Mouse (Mus musculus) myocyte (in vitro differentiated cells): ENCODE measurements around the gene Syn1.

ENCODE experiments used
- E2F4 ChIP-seq: IDR thresholded peaks from one replicate; pipeline ENCODE4 v1.6.1; 2011; ENCODE audit warnings: mild to moderate bottlenecking, control low read depth, moderate library complexity; ENCODE audit not compliant: insufficient read depth
- MAX ChIP-seq: IDR thresholded peaks from one replicate; pipeline ENCODE4 v1.6.1; 2011; ENCODE audit warnings: low read depth, mild to moderate bottlenecking, control low read depth
- MYOD1 ChIP-seq, 3 experiments: IDR thresholded peaks; one replicate each; pipeline ENCODE4 v1.6.1; 2011; ENCODE audit warnings: control low read depth in 2 of 3, low read depth in 2 of 3, mild to moderate bottlenecking in 2 of 3, moderate library complexity in 1 of 3; ENCODE audit not compliant: insufficient read length in 2 of 3, control insufficient read depth in 1 of 3
- POLR2A ChIP-seq: IDR thresholded peaks from one replicate; pipeline ENCODE4 v1.6.1; 2011; ENCODE audit warnings: low read depth, mild to moderate bottlenecking, control low read depth, moderate library complexity; ENCODE audit not compliant: insufficient read length
- POLR2AphosphoS2 ChIP-seq: IDR thresholded peaks from one replicate; pipeline ENCODE4 v1.6.1; 2011; ENCODE audit warnings: low read depth, control low read depth; ENCODE audit not compliant: insufficient read length
- SRF ChIP-seq: IDR thresholded peaks from one replicate; pipeline ENCODE4 v1.6.1; 2011; ENCODE audit warnings: low read depth; ENCODE audit not compliant: control insufficient read depth, insufficient read length
- TCF12 ChIP-seq: IDR thresholded peaks from one replicate; pipeline ENCODE4 v1.6.1; 2011; ENCODE audit warnings: mild to moderate bottlenecking, control low read depth; ENCODE audit not compliant: poor library complexity, insufficient read depth, severe bottlenecking
- USF1 ChIP-seq: IDR thresholded peaks from one replicate; pipeline ENCODE4 v1.6.1; 2011; ENCODE audit warnings: low read depth, mild to moderate bottlenecking, control low read depth, moderate library complexity

DNA sequence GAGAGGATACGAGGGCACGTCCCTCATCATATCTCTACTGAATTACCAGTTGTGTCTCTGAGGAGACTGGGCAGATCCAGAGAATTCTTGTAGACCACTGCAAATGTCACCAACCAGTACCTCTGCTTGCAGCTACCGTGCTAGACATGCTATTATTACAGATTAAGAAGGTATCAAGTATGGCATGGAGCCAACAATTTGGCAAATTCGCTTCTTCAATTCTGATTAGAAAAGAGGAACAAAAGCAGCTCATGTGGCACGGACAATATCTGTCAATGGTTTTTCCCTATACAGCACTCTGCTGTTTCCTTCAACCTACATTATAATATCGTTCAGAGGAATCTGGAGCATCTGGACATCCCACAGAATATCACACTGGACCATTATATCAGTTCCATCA, 7.1 kb downstream of the Syn1 start:
- TF ChIP-seq USF1 = no peak
- TF ChIP-seq E2F4 = no peak
- TF ChIP-seq POLR2A = no peak
- TF ChIP-seq TCF12 = no peak
- no peak for TF ChIP-seq MYOD1 (IDR thresholded peaks at IDR 0.05; ENCODE audit: control insufficient read depth in 1 of 3, insufficient read length in 2 of 3, low read depth in 2 of 3)
- TF ChIP-seq SRF = no peak
- TF ChIP-seq MAX = no peak
- TF ChIP-seq POLR2AphosphoS2 = no peak
